Mouse (Mus musculus): ENCODE data around the gene Pde4d.

Gene Pde4d

GRCm38 (mm10) chr13:108596938-108597337, 147.2 kb downstream of the Pde4d start:
- no peak for DNase-seq (ENCODE audit: low read depth, low spot score)

DNA sequence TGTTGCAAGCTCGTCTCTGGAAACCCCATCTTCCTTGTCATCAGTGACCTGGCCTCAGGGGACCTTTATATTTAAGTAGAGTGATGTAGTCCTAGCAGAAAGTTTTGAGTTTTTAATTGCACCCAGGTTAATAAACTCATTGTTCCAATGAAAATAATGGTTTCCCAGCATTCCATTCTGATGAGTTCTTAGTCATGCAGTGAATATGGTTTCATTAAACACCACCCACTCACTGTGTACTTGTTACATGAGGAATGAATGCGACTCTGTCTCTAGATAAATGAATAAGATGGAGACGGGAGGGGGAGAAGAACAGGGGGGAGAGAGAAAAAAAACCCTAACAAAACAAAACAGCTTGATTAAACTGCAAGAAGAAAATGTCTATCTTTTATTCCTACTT, 148.9 kb downstream of the Pde4d start:
- no peak for DNase-seq (ENCODE audit: low read depth, low spot score)

DNA sequence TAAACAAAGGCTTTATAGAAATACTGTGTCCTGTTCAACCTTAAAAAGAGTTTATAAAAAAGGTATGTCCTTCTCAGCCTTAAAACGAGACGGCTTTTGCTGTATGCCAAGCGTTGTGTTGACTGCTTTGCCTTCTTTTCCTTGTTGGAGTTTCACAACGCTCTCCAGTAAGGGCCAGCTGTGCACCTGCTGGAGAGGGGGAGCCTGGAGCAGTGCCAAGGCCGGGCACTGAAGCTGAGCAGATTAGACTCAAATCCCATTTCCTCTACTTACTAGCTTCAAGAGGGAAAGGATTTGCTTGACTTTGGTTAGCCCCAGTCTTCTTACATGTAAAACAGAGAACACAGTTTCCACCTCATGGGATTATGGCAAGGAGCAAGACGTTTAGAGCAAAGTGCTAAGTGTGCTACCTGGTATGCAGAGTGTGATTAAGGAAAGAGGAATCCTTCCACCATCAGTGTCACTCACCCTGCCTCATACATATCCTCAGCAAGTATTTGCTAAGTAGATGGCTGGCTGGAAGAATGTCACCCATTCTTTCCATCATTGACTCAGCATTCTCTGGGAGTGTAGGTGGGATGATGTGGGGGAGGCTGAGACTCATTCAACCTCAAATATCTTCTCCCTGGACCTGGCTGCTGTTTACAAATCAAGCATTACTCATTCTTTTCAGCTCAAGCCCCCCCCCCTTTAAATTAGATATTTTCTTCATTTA, 149.6 kb downstream of the Pde4d start:
- no peak for DNase-seq (ENCODE audit: low read depth, low spot score)

GRCm38 (mm10) chr13:108601021-108601420, 151.3 kb downstream of the Pde4d start:
- no peak for DNase-seq (ENCODE audit: low read depth, low spot score)

DNA sequence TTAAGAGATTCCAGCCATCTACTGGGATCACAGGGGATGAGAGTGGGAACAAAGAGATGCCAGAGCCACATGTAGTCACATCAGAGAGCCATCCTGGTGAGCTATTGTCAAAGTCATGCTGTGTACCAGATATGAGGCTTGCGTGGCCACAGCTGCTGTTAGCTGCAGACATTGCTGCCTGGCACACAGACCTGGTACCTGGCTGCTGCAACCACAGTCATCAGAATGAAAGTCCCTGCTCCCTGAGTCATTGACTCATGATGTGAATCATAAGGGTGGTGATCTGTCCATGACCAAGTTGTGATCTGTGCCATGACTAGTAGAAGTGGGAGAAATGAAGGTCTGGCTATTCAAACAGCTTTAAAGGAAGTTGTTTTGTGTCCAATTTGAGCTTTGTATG, 153.8 kb downstream of the Pde4d start:
- no peak for DNase-seq (ENCODE audit: low read depth, low spot score)

GRCm38 (mm10) chr13:108604213-108604612, 154.5 kb downstream of the Pde4d start:
- no peak for DNase-seq (ENCODE audit: low read depth, low spot score)

- DNase-seq (ENCODE audit: low read depth, low spot score): no peak
These were observed 168.5 kb downstream of the Pde4d start for GRCm38 (mm10) chr13:108618207-108618606.

DNA sequence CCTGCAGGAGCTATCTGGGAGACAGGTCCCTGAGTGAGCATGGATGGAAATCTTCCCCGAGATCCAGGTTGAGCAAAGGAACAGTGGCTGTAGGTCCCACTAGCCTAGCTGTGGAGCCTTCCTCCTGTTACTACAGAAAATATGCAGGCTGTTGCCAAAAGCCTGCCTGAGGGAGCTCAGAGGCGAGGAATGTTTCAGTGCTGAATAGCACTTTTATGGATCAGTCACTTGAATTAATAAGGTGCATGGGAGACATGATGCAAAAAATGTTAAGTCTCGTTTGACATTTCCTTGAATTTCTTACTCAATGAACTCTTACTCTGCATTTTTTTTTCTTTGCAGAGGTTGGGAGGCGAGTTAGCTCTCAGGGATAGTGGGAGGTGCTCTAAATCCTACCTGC, 172.9 kb downstream of the Pde4d start:
- no peak for DNase-seq (ENCODE audit: low read depth, low spot score)

GRCm38 (mm10) chr13:108623929-108624328, 174.2 kb downstream of the Pde4d start:
- no peak for DNase-seq (ENCODE audit: low read depth, low spot score)

DNA sequence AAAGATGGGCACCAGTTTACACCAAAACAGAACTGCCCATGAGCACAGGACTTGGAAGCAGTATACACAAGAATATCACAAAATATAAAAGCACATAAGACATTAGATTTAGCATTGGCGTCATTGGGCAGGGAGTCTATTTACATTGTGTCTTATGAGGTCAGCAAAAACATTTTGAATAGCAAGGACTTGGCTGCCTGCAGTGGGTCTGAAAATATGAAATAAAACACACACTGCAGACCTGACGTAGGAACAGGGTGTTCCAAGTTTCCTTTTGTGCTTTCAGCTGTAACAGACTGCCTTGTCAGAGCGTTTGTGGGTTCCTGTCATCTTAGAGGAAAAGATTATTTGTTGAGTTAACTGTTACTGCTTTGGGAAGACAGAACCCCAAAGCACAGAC, 176.4 kb downstream of the Pde4d start:
- no peak for DNase-seq (ENCODE audit: low read depth, low spot score)

GRCm38 (mm10) chr13:108628501-108628900, 178.8 kb downstream of the Pde4d start:
- no peak for DNase-seq (ENCODE audit: low read depth, low spot score)

DNA sequence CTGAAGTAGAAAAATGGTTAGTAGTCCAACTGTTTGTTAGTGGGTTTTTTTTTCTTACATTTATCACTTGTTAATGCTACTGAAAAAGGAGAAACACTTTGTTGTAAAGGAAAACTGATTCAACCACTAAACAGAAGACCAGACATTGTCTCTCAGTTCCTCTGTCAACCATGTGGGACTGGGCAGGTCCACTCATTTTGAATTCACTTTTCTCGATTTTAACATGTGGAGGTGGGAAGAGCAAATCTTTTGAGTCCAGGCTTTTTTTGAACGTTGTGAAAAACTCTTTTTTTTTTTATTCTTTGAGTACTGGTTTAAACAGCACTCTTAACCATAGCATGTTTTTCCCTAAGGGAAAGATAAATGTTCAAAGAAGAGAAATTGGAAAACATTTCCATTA, 180.8 kb downstream of the Pde4d start:
- DNase-seq (ENCODE audit: low read depth, low spot score): no peak

GRCm38 (mm10) chr13:108631222-108631621, 181.5 kb downstream of the Pde4d start:
- DNase-seq (ENCODE audit: low read depth, low spot score): no peak

- DNase-seq (ENCODE audit: low read depth, low spot score): no peak
These were observed 186.8 kb downstream of the Pde4d start for GRCm38 (mm10) chr13:108636526-108636925.

- no peak for DNase-seq (ENCODE audit: low read depth, low spot score)
These were observed 192.5 kb downstream of the Pde4d start for GRCm38 (mm10) chr13:108642259-108642658.

GRCm38 (mm10) chr13:108646801-108647200, 197.1 kb downstream of the Pde4d start:
- no peak for DNase-seq (ENCODE audit: low read depth, low spot score)

- DNase-seq (ENCODE audit: low read depth, low spot score): no peak
These were observed 197.5 kb downstream of the Pde4d start for GRCm38 (mm10) chr13:108647239-108647638.

- no peak for DNase-seq (ENCODE audit: low read depth, low spot score)
These were observed 204.4 kb downstream of the Pde4d start for GRCm38 (mm10) chr13:108654026-108654723.

DNA sequence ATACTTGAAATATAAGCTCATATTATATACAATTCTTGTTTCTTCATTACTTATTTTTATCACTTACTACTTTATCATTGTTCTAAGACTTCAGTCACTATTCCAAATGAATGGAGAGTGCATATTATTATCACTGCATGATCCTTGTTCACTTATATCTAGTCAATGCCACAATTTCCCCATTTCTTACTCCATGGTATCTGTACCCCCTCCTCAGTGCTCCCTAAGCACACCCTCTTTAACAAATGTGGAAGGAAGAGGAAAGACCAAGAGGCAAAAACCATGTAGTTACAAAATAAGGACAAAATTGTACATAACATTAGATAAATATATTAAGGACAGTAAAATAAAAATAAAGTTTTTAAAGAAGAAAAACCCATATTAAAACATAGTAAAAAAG, 216.8 kb downstream of the Pde4d start:
- DNase-seq (ENCODE audit: low read depth, low spot score): no peak

DNA sequence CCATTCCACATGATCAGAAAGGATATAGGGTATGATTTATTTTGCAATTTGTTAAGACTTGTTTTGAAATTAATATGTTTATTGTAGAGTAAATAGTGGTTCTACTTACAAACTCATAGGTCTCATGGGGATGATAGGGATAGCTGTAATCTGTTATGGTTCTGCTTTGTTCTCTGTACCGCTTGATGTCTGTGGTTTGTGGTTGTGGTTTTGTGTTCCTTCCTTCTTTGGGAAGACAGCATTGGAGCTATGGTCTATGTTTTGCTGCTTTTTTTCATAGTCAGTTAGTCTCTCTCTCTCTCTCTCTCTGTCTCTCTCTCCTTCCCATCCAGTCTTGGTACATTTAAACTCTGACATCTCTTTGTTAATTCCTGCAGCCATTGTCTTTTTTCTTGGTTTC, 217.3 kb downstream of the Pde4d start:
- no peak for DNase-seq (ENCODE audit: low read depth, low spot score)

GRCm38 (mm10) chr13:108677056-108677455, 227.3 kb downstream of the Pde4d start:
- DNase-seq (ENCODE audit: low read depth, low spot score): no peak

DNA sequence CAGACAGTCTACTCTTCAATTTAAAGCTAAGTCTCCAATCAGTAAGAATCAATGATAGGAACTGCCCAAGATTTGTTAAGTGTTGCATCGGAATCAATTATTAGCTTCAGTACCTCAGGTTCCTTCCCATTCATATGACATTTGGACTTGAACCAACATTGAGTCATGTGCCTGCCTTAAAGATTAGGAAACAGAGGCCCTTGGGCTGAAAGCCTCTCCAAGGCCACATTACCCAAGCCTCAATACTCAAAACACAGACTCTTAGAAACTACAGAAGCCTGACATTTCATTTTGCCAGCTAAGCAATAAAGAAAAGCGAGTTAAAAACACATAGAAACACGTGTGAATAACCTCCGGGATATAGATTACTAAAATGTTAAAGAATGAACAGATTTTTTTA, 233.3 kb downstream of the Pde4d start:
- no peak for DNase-seq (ENCODE audit: low read depth, low spot score)

GRCm38 (mm10) chr13:108685817-108686216, 236.1 kb downstream of the Pde4d start:
- no peak for DNase-seq (ENCODE audit: low read depth, low spot score)

All from ZHBTc4 (cell line).